Mouse (Mus musculus) thymus, adult 18-20 months (tissue): ENCODE data around the gene Gnb3.

Experiments
- DNase-seq, 2 experiments: peaks; one replicate each; pipeline ENCODE4 v3.0.0; 2022; ENCODE audit warnings: mixed read lengths in 2 of 2

Gnb3 gene

DNA sequence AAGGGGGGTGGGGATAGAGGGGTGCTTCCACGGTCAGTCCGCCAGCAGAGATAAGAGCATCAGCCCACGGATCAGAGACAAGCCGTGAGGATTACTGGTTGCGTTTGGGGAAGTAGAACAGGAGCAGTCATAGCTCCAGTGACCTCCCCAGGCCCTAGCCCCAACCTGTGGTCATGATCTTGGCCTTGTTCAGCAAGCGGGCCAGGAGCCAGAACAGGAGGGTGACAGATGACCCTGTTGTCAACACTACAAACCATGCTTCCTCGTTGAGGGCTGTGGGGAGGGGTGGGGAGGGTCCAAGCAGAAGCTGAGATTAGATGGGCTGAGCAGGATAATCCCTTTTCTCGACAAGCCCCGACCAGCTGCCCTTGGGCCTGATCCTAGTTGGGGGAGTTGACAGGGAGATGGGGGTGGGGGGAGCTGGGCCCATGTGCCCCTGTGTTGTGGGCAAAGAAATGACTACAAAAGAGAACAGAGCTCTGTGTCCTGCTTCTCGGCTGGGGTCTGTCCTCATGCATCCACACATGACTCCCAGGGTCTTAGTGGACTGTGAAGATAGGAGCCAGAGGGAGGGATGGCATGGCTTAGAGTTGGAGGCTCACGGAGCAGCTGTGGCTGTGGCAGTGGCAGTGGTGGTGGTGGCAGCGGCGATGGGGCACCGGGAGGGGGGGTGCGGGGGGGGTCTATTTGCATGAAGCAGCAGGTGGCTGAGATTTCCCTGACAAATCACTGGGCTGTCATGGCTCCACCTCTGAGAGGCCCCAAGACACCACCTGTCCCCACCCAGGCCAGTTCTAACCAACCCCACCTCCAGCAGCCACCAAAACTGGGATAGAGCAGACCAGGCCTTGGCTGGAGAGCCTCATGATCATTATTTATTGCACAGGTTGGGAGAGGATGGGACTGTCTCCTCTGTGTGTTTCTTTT is at the start of gene Gnb3:
Gene Gnb3, minus strand, starts transcription at position 35 of the 927 bp plus-strand sequence.
- no peak for DNase-seq

DNA sequence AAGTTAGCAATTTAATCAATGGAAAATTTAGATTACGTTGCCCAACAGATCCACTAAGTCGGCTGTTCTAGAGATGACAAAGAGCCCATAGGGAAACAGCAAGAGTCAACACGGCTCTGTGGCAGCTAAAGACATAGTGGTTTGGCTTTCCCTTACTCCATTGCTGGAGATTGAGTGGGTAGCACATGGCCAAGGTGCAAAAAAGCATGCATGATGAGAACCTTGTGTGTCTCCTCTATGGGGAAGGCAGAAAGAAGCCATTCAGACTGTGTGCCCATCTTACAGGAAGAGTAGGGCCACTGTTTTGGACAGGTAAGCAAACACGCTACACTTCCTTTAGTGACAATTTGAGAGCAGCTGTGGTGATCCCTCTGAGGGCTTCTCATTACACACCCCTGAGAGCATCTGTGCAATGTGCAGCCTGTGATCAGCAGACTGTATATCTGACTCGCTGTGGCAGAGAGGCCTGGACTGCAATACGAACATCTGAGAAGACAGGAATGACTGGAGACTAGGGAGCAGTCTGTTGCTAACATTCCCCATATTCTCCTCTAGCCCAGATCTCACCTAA is 48.6 kb upstream of the Gnb3 start:
- no peak for DNase-seq

DNA sequence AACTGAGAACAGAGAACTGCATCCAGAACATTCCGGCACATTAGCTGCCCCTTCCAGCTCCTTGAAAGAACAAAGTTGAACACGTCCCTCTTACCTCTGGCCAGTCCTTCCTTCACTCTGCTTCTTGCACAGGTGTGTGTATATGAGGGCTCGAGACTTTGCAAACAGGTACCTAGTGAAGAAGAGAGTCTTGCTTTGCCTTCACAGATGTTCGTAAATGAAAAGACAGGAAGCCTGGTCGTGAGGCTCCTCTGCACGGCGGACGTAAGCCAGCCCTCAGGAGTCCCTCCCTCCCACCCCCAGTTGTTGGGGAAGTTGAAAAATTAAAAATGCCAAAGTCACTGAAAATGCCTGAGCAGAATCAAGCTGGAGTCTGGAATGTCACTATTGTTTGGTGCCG is 47.9 kb upstream of the Gnb3 start, which contains the start of gene Cd4:
Gene Cd4, minus strand, starts transcription at position 236 of the 400 bp plus-strand sequence.
- peak in 1 of 2 experiments; percentile 59 for DNase-seq

DNA sequence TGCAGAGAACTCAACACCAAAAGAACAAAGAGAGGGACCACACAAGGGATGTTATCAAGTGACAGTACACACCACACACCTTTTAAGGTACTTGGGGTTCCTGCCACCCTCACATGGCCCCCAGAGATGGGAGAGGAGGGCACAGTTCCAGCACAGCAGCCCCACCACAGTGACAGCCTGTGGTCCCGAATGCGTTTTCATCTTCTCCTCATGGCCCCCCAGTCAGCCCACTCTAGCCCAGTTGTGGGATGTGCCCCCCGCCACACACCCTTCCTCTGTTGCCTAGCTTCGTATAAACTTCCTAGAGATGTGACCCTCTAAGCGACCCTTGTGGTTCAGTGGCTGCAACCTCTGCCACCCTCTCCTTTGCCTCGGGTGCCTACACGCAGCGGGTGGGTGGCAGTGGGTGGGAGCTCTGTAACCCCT is 45.9 kb upstream of the Gnb3 start:
- DNase-seq = peak; percentile 52 to 67

DNA sequence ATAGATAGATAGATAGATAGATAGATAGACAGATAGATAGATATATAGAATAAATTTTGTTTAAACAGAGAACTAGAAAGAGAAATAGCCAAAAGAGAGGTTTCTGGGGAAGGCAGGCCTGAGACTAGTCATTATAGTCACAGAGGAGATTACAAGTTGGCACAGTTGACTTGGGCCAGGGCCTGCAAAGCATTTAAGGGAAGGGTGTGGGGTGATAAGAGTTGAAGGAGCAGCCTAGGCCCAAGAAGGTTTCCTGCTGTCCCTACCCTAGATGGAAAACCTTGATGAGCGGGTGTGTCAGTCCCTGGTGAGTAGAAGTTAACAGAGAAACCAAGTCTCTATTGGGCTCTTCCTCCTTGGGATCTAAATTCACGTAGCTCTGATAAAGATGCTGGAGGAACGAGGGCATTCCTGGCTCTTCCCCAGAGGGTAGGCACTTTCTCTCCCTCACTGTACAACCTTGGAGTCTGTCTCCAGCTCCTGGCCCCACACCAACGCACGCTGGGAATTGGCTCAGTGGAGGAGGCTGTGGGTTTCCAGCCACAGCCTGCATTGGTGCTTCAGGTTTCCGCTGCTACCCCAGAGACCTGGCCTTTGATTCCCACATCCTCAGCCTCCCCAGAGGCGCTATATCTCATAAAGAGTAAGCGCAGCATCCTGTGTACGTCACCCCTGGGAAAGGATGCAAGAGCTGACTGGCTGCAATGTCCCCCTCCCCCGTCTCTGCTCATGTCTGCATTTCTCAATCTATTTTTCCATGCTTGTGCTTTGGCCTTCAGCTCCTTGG is 44.8 kb upstream of the Gnb3 start:
- DNase-seq = peak; percentile 67 to 83

DNA sequence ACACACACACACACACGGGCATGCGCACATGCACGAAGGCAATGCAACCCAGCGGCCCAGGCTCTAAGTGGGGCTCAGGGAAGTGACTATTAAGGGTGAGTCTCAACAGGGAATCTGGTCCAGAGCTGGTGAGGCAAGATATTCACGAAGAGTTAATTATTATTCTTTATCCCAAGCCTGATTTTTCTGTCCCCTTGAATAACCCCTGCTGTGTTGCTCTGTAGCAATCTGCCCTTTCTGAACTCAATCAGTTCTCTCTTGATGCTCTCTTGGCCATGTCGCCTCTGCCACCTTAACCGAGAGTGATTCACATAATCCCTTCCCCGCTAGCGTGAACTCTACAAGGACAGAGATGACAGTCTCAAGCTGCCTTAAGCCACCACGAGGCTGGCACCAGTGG is 43.3 kb upstream of the Gnb3 start:
- no peak for DNase-seq

DNA sequence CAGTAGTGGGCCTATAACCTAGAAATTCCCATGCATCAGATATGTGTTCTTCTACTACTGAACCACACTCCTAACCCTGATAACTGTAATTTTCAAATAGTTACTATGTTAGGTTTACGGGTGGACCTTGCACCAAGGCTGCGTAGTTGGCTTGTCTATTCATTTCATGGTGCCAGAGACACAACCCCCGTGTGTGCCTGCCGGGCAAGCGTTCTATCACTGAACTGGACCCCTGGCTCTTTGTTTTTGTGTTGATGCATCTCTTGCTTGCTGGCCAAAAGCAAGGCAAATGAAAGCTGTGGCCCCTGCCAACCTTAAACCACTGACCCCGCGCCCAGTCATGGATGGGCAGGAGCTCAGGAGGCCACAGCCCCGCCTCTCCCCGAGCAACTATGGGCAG is 41.7 kb upstream of the Gnb3 start:
- DNase-seq = no peak

DNA sequence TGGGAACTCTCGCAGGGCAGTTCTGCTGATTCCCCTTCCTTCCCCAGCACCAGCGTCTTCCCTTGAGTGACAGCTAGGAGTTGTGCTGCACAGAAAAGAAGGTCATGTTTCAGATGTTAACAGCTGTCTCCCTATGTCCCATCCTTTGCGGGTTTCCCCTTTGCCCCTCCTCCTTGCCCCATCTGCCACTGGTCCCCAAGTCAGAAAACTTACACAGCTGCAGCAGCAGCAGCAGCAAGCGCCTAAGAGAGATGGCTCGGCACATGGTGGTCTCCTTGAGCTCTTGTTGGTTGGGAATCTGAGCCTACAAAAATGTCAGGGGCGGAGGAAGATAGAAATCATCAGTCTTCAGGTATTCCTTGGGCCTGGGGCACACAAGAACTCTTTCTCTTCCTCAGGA is 39.3 kb upstream of the Gnb3 start:
- DNase-seq = peak; percentile 72 to 79

DNA sequence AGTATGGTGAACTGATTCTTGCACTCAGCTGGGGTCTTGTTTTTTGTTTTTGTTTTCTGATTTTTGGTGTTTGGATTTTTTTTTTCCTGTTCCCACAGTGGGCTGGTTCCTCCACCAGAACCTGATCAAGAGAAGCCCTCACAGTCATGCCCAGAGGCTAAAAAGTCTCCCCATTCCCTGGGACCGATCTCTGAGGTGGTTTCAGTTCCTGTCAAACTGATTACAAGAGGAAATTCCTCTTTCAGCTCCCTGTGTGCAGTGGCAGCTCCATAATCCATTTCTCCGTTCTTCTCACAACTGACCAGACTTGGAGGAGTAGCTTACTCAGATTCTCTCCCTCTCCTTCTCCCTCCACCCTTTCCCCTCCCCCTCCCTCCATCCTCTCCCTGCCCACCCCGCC is 34.3 kb upstream of the Gnb3 start:
- DNase-seq = peak in 1 of 2 experiments; percentile 8

DNA sequence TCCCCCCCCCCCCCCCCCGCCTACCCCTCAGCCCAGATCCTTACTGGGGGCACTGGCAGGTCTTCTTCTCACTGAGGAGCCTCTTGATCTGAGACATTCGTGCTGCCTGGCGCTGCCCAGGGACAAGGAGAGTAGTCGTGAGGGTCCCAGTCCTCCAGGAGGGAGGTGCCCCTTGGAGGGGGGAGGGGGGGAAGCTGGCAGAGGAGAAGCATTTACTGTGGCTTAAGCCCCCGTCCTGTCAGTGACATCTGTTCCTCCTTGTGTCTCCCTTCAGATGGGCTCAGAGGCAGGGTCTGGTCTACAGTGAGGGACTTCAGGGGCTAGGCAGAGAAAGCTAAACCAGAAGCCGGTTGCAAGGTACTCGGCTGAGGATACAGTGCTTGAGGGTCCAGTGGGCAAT is 26.5 kb upstream of the Gnb3 start:
- no peak for DNase-seq

DNA sequence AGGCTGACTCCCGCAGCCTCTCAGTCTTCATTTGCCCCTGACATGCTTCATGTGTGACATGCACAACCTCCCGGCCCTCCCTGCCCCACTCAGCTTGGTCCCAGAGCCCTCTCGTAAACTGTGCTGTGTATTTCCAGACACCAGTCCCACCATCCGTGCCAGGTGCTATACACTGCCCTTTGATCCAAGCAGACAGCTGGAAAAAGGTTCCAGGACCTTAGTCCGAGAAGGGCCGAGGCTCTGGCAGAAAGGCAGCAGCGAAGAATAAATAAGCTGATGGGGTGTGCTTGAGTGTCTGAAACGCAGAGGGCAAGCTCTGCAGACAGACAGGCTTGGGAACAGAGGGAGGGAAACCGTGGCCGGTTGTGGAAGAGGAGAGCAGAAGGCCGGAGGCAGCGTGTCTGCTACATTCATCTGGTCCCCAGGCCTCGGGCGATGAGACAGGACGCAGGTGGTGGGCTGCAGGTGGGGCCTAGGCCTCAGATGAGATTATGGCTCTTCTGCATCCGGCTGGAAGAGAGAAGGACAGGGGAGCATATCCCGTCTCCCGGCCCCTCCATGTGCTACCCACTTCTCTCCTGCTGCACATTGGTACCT is 25.8 kb upstream of the Gnb3 start:
- no peak for DNase-seq

DNA sequence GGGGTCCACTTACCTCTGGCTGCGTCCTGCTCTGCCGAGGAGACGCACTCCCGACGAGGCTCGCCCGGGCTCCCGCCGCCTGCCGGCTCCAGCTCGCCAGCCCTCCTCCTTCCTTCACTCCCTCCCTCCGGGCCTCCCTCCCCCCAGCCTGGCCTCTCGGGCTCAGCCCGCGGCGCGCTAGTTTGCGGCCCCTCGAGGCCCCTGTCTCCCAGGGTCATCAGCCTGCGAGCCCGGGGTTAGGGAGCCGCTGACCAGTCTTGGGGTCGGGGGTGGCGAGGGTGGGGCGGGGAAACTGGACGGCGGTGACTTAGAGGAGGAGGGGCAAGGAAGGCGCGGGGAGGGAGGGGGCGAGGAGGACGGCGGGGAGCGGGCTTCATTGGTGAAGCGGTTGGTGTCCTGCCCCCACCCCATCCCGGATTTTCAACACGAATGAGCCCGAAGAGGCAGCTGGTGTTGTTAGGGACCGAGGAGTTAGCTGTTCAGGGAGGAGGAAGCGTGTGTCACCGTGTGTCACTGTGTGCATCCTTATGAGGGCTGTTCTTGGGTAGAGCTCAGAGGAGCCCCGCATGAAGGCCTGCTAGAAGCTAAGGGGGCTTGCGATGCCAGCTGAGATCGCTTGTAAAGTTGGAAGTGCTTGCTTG is 23.7 kb upstream of the Gnb3 start, which contains the start of gene Gpr162:
Gene Gpr162, minus strand, starts transcription at position 326 of the 641 bp plus-strand sequence.
- peak; percentile 49 to 73 for DNase-seq

DNA sequence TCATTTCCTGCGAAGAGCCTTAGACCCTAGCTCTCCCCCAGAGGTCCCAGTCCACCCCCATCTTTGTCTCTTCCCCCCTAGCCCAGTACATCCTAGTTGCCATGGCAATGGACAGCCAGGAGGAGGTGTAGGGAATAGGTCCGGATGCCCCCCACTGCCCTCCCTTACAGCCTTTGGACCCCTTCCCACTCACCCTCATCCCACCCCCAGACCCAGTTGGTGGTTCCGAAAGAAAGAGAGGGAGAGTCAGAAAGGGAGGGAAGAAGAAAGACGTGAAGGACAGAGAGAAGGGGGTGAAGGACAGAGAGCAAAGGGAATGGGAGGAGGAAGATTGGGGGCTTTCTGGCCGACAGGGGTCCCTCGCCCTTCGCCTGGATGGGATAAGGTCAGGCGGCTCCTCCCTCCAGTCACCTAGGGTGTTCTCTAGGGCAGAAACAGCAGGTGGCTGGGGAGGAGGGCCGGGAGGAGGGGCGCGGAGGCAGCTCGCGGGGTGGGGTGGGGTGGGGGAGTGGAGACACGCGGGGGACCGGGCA is 23.1 kb upstream of the Gnb3 start:
- peak; percentile 73 to 82 for DNase-seq

DNA sequence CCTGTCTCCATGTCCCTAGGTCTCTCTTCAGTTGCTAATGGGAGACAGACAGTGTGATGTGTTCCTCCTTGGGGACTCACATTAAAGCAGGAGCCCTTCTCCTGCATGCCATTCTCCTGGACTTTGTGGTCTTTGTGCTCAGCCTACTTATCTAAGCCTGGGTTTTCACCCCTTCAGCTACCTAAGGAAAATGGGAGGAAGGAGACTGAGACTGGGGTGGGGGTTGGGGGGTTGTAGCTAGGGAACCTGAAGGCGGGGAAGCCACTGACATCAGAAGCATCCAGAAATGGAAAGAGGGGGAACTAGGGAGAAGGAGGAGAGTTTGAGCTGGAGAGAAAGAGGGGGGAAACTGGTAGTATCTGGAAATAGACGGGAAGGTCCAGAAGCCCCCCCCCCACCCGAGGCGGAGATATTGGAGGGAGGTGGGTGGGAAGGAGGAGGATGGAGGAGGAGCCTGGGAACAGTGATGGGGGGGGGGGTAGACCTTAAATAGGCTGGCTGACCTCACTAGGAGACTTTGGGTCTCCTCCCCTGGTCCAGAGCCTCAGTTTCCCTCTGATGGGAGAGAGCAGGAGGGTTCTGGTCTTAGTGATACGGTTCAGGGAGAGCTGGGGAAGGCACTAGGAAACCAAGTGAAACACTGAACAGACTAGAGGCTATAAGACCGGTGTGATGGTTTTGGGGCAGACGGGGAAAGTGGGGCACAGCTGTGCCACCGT is 22.5 kb upstream of the Gnb3 start:
- no peak for DNase-seq

DNA sequence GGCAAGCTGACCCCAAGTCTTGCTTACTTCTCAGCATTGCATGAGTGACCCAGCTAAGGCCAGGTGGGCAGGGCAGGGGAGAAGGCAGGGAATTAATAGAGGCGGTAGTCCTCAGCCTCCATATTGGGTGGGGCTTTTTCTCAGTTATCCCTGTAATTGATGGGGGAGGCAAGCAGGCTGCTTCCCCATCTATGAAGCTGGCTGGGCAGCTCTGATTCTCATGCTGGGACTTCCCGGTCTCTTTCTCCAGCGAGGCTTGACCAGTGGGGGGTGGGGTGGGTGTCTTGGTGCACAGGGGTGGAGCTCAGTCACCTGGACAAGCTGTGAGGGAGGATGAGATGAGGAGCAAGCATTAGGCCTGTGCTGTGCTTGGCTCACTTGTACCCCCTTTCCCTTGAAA is 21.7 kb upstream of the Gnb3 start:
- DNase-seq = no peak

DNA sequence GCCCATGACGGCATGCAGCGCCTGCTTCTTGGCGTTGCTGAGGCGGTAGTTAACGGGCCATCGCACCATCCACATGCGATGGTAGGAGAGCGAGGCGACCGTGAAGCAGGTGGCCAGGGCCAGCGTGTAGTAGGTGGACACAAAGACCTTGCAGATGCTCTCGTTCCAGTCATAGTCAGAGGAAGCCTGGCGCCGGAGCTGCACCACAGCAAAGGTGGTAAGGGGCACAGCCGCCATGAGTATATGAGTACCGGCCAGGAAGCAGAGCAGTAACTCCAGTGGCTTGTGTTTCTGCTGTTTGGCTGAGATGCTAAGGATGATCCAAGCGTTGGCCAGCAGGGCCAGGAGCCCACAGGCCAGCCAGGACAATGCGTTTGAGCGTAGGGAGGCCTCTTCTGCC is 21.2 kb upstream of the Gnb3 start:
- DNase-seq = no peak

DNA sequence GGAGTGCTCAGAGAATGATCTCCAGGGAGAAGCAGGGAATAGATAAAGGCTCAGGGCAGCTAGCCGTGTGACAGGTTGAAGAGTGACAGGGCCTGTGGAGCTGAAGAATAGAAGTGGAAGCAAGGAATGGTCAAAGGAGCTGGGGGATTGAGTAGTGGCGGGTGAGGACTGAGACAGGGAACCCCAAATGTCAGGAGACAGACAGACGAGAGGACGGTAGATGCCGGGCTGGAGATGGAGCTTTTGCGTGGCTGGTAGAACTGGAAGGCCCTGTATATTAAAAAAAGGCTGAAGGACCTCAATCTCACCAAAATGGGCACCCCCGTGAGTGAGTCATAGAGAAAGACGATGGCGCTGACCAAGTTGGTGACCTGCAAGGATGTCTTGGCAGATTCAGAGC is 20.4 kb upstream of the Gnb3 start:
- DNase-seq = no peak

DNA sequence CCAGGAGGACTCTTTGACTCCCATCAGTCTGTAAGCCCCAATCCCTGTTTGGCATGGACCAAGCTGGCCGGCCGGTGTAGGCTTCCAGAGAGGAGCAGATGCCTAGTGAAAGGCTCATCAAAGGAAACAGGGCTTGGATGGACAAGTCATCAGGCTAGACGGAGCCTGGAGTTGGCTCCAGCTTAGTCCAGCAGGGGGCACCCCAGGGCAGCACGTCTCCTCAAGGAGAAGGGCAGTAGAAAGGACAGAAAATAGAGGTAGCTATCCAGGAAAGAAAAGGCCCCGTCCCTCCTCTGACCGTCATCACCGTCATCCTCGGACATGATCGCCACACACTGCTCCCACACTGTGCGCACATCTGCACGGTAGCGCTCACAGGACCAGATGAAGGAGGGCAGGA is 19.6 kb upstream of the Gnb3 start:
- DNase-seq = peak; percentile 70 to 78

DNA sequence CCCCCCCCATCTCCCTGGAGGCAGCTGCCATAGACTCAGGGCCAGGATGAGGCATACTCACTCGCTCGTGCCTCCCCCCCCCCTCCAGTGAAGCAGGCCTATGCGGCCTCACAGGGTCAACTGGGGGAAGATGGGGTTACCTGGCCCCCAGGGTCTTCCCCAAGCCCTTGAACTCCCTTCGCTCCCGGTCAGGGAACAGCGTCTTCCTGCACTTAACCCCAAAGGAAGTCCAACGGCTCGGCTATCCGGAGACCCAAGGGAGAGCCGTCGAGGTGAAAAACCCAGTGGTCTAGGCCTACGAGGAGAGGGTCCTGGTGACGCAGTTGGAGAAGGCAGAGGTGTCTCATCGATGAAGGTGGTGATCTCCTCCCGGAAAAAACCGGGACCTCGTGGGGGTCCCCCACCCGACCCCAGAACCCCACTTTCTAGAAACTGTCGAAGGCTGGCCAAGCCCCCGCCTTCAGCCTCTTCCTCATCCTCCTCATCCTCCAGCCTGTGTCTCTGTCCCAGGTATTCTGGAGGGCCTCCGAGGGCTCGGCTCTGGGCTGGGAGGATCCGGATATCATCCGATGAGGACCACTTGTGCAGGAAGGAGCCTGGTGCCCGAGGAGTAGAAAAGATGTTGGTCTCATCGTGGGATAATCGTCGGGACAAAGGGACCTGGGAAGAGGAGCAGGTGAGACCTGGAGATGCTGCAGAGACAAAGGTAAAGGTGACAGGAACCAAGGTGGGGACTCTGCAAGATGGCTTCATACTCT is 18.7 kb upstream of the Gnb3 start:
- DNase-seq = no peak

DNA sequence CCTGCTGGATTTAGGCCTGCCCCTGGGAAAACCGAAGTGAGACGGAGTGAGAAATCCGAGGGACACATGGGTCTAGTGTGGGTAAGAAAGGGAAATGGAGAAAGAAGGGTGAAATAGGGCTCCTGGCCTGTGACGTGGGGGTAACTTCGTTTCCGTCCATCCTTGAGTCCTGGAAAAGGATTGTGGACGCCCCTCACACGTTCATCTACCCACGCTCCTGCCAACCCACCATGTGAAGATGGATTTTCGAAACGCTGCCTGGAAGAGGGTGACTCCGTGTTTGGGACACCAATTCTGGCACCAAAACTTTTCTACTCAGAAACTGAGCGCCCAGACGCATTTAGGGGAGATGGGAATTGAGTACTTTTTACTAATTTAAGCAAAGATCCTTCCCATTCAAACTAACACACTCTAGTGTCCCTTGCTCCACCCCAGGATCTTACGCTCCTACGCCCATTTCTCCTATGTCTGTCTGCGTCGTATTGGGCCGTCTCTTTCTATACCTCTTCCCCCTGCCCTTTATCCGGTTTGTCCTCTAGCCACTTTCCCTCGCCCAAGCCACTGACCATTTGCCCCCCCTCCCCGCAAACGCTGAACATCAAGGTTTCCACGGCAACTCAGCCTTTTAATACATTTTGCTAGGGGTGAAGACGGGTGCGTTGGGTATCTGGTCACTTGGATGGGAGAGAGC is 17.9 kb upstream of the Gnb3 start:
- no peak for DNase-seq
